ENCODE assay signal across 31 mouse cellular contexts in the genomic region with DNA sequence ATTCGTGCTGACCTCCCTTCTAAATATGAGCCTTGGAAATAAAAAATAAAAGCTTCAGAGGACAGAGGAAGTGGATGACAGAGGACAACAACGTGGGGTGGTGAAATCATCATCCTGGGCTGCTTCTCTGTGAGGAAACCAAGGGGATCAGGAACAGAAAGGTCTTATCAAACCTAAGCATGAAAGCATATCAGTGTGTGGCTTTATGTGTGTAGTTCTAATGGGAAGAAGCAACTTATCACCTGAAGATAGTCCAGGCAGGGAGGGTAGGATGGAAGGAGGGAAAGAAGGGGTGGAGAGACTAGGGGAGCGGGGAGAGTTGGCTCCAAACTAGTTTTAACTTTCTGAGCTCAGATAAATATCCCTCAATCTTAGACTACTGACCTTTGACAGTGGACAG.
"Had no signal": no experiment of that assay in that cellular context is flagged by ENCODE, and none has a peak within 500 bp of the region (broad histone marks: within the 10 kb centered on the region; RNA-seq: fewer than 3 reads in every experiment).

No protein-coding gene starts in this region.

- H3K4me1 ChIP-seq: heart, embryonic 10.5 days; heart, embryonic 12.5 days; heart, embryonic 13.5 days; heart, embryonic 15.5 days; hindbrain, embryonic 10.5 days; hindbrain, embryonic 12.5 days; hindbrain, embryonic 13.5 days; hindbrain, embryonic 15.5 days; intestine, embryonic 15.5 days; kidney, embryonic 15.5 days had no signal

- H3K36me3 ChIP-seq: heart, embryonic 10.5 days; heart, embryonic 12.5 days; heart, embryonic 13.5 days; heart, embryonic 15.5 days; hindbrain, embryonic 10.5 days; hindbrain, embryonic 12.5 days; hindbrain, embryonic 13.5 days; hindbrain, embryonic 15.5 days; intestine, embryonic 15.5 days; kidney, embryonic 15.5 days had no signal

- H3K9ac ChIP-seq: heart, embryonic 12.5 days; heart, embryonic 13.5 days; heart, embryonic 15.5 days; hindbrain, embryonic 12.5 days; hindbrain, embryonic 13.5 days; hindbrain, embryonic 14.5 days; hindbrain, embryonic 15.5 days; intestine, embryonic 15.5 days; kidney, embryonic 15.5 days had no signal

- DNase-seq: heart, postnatal 10 days; heart, postnatal 14 days; heart, postnatal 36 days; heart, postnatal 4 days; kidney, adult 11 months; kidney, adult 18-20 months; kidney, adult 2 months; kidney, adult 8-10 months; kidney, adult 9 months; kidney, postnatal 10 days; kidney, postnatal 14 days; kidney, postnatal 25 days; kidney, postnatal 36 days; kidney, postnatal 4 days; layer of hippocampus, adult 9-11 months; layer of hippocampus, postnatal 36 days had no signal

- H3K27me3 ChIP-seq: heart, embryonic 12.5 days; heart, embryonic 13.5 days; heart, embryonic 15.5 days; hindbrain, embryonic 12.5 days; hindbrain, embryonic 13.5 days; hindbrain, embryonic 15.5 days; intestine, embryonic 15.5 days had no signal

- H3K4me3 ChIP-seq: heart, embryonic 10.5 days; heart, embryonic 12.5 days; heart, embryonic 13.5 days; heart, embryonic 15.5 days; hindbrain, embryonic 10.5 days; hindbrain, embryonic 12.5 days; hindbrain, embryonic 13.5 days; hindbrain, embryonic 15.5 days; intestine, embryonic 15.5 days; kidney, embryonic 15.5 days; layer of hippocampus, adult 2 months; left cerebral cortex, adult 2 months had no signal

- H3K27ac ChIP-seq: heart, embryonic 10.5 days; heart, embryonic 13.5 days; heart, embryonic 15.5 days; hindbrain, embryonic 10.5 days; hindbrain, embryonic 12.5 days; hindbrain, embryonic 13.5 days; hindbrain, embryonic 14.5 days; hindbrain, embryonic 15.5 days; hindbrain, postnatal 0 days; intestine, embryonic 15.5 days; kidney, embryonic 15.5 days; kidney, postnatal 0 days; layer of hippocampus, adult 2 months; left cerebral cortex, adult 2 months had no signal

- H3K9me3 ChIP-seq: heart, embryonic 10.5 days; heart, embryonic 12.5 days; heart, embryonic 13.5 days; heart, embryonic 15.5 days; hindbrain, embryonic 10.5 days; hindbrain, embryonic 12.5 days; hindbrain, embryonic 13.5 days; hindbrain, embryonic 15.5 days; intestine, embryonic 15.5 days; kidney, embryonic 15.5 days had no signal
